Mouse (Mus musculus) kidney, postnatal 14 days (tissue): ENCODE measurements around the gene Gm36079.
"Not testable (repeated sequence)": the region's sequence is repeated elsewhere in the genome, so short reads cannot be mapped to it uniquely, and the experiment has no call there.

Experiments
- DNase-seq: peaks from one replicate; pipeline ENCODE4 v3.0.0; 2022; ENCODE audit warnings: mixed read lengths

The Gm36079 gene

DNA sequence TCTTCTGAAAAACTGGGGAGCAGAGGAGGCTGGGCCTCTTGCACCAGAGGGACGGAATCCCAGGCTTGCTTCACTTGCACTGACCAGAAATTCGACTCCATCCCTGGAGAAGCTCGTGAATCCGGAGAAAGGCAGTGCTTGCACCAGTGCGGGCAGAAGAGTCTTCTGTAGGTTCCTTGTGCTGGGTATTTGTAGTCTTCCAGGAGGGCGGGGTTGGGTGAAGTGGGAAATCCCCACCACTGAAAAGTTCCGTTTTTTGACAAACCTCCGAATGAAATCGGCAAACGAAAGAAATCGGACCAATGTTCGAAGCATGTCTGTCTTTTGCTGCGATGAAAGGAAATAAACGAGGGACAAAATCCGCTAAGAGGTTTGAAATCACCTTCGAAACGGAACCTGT lies at the start of gene Gm36079:
Gm36079 (minus strand) TSS at position 101 of the 400 bp plus-strand sequence.
- not testable (repeated sequence) for DNase-seq

DNA sequence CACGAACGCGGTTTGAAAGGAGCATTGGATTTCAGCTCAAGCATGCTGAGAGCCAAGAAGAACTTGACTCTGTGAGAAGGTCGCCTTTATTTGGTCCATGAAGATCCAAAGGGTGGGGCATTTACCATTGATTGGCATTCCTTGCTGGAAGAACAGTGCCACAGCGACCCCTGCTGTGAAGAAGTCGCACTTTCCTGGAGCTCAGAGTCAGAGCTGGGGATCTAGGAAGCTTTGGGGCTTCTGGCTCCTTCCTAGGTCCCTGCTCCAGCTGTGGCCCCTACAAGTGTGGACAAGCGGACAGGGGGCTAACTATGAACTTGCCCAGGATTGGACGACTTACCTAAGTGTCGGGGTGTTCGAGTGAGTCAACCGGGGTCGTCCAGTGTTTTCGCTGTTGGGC lies 44.1 kb upstream of the Gm36079 start:
- not testable (repeated sequence) for DNase-seq

DNA sequence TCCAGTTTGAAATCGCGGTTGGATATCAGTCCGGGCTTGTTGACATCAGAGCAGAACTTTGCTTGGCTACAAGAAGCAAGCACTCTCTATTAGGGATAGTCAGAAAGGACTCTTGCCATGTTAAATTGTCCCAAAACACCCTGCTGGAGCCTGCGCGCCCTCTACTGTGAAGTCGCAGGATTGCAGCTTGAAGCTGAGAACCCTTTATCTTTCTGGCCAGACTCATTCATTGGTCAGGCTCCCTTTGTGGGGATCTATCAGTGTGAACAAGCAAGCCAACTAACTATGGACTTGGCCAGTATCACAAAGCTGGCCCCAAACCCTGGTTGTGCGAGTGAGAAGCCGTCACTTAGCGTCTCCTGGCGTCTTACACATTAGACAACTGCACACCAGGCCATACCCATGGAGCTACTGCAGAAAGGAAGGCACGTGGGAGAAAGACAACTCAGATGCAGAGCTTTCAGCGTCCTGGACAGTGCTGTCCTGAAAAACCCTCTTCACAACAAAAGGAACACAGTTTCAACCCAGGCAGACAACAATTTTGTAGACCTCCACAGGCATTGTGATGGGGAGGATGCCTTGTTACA lies 43.3 kb upstream of the Gm36079 start:
- DNase-seq: not testable (repeated sequence)

DNA sequence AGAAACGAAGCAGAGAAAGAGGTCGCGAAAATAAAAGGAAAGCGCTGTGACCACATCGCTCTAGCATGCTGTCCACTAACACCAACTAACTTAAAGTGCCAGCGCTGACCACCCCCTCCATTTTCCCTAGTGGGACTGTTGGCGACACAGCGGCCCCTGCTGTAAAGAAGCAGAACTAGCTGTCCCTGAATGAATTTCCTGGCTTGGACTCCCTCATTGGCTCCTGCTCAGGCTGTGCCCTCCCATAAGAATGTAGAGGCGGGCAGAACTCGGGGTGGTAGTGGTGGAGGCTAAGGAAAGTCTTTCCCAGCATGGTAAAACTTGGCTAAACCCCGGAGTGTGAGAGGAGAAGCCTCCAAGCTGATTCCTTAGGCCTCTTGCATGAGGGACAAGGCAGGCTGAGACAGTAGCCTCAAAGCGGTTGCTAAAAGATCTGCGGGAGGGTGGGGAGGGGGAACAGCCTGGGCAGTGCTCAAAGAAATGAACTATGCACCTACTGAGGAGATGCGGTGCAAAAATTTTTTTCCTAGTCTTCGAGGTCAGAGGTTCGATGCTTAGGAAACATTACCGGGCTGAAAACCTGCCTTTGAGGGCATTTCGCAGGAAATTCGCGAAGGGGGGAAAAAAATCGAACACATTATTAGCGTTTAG lies 36.8 kb upstream of the Gm36079 start:
- not testable (repeated sequence) for DNase-seq

DNA sequence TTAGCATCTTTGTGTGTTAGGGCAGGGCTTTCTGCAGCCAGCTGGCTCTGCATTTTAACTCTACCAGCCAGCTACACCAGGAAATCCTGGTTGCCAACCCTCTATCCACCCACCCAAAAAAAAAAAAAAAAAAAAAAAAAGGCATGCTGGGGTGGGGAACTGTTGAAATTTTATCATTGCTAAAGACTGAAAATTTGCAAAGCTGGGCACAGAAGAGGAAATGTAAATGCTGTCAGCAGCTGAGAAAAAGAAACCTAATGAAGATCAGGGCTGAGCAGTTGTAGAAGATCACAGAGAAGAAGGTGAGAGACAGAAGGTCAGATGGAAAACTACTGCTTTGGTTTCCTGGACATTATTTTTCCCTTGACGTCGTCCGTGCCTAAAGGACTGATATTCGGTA lies 36.1 kb upstream of the Gm36079 start:
- DNase-seq: not testable (repeated sequence)

DNA sequence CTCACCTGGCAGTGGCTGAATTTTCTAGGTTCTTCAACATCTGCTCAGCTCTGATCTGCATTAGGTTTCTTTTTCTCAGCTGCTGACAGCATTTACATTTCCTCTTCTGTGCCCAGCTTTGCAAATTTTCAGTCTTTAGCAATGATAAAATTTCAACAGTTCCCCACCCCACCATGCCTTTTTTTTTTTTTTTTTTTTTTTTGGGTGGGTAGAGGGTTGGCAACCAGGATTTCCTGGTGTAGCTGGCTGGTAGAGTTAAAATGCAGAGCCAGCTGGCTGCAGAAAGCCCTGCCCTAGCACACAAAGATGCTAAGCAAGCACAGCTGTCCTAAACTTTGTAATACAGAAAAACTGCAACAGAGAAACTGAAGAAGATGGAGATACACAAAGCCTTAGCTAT lies 25.3 kb upstream of the Gm36079 start, which contains the start of gene Gm21188:
Gm21188 (minus strand) TSS at position 110 of the 400 bp plus-strand sequence.
- not testable (repeated sequence) for DNase-seq

DNA sequence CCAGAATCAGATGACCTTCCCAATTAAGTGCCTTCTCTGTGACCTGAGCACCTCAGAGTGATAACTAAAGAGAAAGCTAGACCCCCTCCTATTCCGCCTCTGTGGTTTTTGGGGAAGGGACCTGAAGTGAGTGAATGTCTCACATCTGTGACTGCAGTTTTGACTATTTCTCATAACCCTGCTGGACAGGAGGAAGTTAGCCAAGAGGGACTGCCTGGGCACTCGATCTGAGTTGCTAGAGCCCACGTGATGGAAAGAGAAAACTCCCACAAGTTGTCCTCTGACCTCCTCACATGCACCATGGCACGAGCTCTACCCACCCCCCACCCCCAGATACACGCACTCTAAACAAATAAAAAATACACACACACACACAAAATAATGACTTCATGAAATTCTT lies 21.8 kb upstream of the Gm36079 start:
- DNase-seq: not testable (repeated sequence)

DNA sequence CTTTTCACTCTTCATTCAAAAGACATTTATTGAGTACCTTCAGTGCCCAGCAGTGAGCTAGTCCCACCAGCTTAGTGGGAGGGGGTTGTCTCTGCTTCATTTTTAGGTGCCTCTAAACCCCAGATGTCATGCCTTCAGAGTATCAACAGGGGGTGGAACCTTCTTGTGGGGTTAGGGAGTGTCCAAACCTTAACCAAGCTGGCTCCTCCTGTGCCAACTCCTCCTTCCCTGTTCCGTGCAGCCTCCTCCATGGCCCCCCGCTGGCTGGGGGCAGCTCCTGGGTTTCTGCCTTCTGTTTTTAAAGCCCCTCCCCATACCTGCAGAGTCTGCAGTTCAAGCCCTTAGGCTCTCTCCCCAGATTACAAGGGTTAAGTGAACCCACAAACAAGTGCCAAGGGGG lies 21.4 kb upstream of the Gm36079 start:
- not testable (repeated sequence) for DNase-seq

DNA sequence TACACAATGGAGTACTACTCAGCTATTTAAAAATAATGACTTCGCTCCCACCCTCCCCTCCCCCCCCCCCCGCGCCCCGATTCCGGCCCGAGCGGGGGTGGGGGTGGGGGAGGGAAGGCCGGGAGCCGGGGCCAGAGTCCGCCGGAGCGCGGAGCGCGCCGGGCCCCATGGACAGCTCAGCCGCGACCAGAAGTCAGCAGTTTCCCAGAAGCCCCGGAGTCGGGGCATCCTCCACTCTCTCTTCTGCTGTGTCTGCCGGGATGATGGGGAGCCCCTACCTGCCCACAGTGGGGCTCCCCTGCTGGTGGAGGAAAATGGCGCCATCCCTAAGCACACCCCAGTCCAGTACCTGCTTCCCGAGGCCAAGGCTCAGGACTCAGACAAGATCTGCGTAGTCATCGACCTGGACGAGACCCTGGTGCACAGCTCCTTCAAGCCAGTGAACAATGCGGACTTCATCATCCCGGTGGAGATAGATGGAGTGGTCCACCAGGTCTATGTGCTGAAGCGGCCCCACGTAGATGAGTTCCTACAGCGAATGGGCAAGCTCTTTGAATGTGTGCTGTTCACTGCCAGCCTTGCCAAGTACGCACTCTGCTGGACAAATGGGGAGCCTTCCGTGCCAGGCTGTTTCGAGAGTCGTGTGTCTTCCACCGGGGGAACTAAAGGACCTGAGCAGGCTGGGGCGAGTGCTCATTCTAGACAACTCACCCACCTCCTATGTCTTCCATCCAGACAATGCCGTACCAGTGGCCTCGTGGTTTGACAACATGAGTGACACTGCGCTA lies 19.8 kb upstream of the Gm36079 start:
- DNase-seq: not testable (repeated sequence)

DNA sequence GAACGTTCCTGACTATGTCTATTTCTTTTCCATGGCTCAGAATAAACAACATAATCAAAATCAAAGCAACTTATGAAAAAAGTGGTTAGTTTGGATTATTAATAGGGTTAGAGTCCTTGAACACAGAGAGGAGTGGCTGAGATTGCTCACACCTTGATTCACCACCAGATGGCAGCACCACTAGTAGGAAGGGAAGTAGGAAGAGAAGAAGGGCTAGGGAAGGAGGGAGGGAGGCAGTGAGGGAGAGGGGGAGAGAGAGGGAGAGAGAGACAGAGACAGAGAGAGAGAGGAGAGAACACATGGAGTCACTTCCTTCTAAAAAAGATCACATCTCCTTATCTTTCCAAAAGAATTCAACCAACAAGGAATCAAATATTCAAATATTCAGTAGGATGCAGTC lies 14.3 kb upstream of the Gm36079 start:
- DNase-seq: not testable (repeated sequence)

DNA sequence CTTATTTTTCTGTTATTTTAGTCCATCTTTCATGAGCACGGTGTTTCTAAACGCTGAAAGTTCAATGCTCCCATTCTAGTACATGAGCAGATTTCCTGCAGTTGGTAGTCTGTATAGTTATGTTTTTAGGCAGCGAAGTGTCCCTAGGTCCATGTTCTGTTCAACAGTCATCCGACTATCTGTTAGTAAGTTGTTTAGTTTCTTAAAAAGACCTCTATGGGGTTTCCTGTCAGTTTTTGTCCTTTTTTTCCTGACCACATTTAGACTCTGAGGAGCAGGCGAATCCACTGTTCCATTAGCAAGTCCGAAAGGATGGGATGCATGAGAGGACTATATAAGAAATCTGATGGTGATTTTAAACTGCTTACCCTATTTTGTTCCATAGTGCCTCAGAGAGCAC lies 11.1 kb upstream of the Gm36079 start:
- DNase-seq: not testable (repeated sequence)

DNA sequence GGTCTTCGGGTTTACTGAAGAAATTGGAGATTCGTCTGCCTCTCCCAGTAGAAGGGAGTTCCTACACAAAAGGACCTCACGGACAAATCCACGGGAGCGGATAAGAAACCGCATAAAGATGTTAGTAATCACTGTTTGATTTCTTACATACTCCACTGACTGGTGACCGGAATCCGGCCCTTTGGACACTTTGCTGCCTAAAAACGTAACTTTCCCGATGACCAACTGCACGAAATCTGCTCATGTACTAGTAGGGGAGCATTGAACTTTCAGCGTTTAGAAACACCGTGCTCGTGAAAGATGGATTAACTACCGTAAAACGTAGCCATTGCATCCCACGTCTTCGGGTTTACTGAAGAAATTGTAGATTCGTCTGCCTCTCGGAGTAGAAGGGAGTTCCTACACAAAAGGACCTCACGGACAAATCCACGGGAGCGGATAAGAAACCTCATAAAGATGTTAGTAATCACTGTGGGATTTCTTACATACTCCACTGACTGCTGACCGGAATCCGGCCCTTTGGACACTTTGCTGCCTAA lies 9.8 kb upstream of the Gm36079 start:
- not testable (repeated sequence) for DNase-seq

DNA sequence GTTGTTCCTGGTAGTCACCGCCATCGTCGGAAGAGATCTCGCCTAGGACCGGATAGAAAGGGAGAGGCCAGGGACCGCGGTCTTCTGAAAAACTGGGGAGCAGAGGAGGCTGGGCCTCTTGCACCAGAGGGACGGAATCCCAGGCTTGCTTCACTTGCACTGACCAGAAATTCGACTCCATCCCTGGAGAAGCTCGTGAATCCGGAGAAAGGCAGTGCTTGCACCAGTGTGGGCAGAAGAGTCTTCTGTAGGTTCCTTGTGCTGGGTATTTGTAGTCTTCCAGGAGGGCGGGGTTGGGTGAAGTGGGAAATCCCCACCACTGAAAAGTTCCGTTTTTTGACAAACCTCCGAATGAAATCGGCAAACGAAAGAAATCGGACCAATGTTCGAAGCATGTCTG lies 8.3 kb upstream of the Gm36079 start:
- not testable (repeated sequence) for DNase-seq

DNA sequence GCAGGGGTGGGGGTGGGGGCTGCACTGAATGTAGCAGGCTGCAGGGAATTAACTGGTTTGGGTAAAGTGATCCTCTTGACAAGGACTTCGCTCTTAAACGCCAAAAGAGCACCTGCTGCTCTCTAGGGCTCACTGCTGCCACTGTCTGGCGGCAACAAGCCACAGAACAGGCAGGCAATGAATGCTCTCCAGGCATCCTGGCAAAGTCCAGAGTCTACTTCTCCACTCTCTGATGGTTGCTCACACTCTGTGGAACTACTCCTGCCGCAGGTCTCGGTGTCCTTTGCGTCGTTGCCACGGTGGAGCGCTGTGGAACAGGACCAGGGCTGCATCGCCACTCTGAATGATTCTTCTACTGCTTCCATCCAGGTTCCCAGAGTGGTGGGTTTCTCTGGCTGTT lies 7.8 kb upstream of the Gm36079 start:
- DNase-seq: not testable (repeated sequence)

DNA sequence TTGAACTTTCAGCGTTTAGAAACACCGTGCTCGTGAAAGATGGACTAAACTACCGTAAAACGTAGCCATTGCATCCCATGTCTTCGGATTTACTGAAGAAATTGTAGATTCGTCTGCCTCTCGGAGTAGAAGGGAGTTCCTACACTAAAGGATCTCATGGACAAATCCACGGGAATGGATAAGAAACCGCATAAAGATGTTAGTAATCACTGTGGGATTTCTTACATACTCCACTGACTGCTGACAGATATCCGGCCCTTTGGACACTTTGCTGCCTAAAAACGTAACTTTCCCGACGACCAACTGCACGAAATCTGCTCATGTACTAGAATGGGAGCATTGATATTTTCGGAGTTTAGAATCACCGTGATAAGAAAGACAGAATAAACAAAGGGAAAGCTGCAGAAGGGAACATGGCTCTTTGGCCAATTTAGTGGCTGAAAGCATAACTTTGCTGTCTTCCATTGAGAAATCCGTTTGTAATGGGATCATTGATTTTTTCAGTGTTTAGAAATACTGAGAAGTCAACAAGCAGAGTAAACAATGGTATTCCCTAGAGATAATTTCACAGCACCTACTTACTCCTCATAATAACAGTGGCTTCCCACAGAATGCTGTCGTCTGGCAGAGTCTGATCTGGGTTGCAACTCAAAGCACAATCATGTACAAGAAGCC lies 6.8 kb upstream of the Gm36079 start:
- DNase-seq: not testable (repeated sequence)

DNA sequence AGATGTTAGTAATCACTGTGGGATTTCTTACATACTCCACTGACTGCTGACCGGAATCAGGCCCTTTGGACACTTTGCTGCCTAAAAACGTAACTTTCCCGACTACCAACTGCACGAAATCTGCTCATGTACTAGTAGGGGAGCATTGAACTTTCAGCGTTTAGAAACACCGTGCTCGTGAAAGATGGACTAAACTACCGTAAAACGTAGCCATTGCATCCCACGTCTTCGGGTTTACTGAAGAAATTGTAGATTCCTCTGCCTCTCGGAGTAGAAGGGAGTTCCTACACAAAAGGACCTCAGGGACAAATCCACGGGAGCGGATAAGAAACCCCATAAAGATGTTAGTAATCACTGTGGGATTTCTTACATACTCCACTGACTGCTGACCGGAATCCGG lies 4.9 kb upstream of the Gm36079 start:
- not testable (repeated sequence) for DNase-seq

DNA sequence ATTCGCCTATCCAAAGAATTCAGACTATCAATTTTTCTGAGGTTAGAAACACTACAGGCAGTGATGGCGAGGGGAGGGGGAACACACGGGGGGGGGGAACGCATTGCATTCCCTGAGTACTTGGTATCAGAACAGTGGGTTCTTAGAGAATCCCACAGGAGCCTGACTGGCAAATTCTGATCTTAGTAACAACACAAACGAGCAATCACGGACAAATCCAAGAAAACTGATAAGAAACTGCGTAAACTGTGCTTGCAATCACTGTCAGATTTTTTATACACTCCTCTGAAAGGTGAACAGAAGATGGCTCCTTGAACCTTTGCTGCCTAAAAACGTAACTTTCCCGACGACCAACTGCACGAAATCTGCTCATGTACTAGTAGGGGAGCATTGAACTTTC lies 557 bp upstream of the Gm36079 start:
- DNase-seq: not testable (repeated sequence)

DNA sequence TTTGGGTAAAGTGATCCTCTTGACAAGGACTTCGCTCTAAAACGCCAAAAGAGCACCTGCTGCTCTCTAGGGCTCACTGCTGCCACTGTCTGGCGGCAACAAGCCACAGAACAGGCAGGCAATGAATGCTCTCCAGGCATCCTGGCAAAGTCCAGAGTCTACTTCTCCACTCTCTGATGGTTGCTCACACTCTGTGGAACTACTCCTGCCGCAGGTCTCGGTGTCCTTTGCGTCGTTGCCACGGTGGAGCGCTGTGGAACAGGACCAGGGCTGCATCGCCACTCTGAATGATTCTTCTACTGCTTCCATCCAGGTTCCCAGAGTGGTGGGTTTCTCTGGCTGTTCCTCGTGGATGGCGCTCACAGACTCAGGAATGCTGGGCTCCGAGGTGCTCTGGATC lies 438 bp downstream of the Gm36079 start:
- DNase-seq: not testable (repeated sequence)

DNA sequence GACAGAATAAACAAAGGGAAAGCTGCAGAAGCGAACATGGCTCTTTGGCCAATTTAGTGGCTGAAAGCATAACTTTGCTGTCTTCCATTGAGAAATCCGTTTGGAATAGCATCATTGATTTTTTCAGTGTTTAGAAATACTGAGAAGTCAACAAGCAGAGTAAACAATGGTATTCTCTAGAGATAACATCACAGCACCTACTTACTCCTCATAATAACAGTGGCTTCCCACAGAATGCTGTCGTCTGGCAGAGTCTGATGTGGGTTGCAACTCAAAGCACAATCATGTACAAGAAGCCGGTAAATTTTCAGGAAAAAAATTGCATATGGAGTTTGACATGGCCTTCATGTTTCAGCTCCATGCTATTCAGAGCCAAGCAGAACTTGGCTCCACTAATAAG lies 1.2 kb downstream of the Gm36079 start:
- DNase-seq: not testable (repeated sequence)

DNA sequence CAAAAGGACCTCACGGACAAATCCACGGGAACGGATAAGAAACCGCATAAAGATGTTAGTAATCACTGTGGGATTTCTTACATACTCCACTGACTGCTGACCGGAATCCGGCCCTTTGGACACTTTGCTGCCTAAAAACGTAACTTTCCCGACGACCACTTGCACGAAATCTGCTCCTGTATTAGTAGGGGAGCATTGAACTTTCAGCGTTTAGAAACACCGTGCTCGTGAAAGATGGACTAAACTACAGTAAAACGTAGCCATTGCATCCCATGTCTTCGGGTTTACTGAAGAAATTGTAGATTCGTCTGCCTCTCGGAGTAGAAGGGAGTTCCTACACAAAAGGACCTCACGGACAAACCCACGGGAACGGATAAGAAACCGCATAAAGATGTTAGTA lies 1.8 kb downstream of the Gm36079 start:
- DNase-seq: not testable (repeated sequence)

DNA sequence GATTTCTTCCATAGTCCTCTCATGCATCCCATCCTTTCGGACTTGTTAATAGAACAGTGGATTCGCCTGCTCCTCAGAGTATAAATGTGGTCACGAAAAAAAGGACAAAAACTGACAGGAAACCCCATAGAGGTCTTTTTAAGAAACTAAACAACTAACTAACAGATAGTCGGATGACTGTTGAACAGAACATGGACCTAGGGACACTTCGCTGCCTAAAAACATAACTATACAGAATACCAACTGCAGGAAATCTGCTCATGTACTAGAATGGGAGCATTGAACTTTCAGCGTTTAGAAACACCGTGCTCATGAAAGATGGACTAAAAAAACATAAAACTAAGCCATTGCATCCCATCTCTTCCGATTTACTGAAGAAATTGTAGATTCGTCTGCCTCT lies 2.2 kb downstream of the Gm36079 start:
- not testable (repeated sequence) for DNase-seq

DNA sequence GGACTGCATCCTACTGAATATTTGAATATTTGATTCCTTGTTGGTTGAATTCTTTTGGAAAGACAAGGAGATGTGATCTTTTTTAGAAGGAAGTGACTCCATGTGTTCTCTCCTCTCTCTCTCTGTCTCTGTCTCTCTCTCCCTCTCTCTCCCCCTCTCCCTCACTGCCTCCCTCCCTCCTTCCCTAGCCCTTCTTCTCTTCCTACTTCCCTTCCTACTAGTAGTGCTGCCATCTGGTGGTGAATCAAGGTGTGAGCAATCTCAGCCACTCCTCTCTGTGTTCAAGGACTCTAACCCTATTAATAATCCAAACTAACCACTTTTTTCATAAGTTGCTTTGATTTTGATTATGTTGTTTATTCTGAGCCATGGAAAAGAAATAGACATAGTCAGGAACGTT lies 5.3 kb downstream of the Gm36079 start:
- DNase-seq: not testable (repeated sequence)
